Mouse (Mus musculus): ENCODE data around the gene Ski.

Ski gene

GRCm38 (mm10) chr4:155176210-155176609 lies 46.2 kb downstream of the Ski start:
- no peak for DNase-seq (ENCODE audit: low read depth, low spot score)

GRCm38 (mm10) chr4:155173822-155174785 lies 48.3 kb downstream of the Ski start:
- DNase-seq (ENCODE audit: low read depth, low spot score), result no peak

DNA sequence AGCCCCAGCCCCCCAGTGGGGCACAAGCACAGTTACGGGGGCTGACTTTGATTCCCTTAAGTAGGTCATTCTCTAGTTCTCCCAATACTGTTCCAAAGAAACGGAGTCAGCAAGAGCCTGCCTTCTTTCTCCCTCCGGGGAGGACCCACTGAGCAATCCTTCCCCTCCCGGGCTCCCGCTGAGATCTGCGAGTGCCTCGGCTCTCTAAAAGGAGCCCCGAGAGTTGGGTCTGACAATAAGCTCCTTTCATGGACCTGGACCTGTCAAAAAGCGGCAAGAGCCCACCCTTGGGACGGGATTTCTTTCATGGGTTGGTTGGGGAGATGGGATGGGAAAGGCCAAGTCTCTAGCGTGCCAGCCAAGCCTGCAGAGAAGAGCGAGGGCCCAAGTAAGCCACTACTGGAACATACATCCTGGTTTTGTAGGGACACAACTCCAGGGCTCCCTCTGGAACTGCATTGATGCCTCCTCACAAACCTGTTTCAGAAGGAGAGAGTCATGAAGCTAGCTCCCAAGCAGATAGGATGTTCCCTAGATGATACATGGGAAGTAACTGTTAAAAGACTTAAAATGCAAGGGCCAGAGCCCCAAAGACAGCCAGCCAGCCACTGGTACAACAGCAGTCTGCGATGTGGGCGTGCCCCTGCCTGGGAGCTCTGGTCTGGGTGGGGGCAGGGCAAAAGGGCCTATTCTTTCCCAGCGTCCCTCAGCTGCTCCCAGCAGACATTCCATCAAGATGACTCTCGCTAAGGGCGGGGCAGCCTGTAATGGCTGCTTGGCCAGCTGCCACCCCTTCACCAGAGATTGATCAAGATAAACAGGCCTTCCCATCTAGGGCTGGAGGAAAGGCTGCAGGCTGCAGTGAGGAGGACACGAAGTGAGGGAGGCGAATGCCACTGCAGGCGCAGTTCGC lies 49.2 kb downstream of the Ski start:
- DNase-seq (ENCODE audit: low read depth, low spot score), result no peak

DNA sequence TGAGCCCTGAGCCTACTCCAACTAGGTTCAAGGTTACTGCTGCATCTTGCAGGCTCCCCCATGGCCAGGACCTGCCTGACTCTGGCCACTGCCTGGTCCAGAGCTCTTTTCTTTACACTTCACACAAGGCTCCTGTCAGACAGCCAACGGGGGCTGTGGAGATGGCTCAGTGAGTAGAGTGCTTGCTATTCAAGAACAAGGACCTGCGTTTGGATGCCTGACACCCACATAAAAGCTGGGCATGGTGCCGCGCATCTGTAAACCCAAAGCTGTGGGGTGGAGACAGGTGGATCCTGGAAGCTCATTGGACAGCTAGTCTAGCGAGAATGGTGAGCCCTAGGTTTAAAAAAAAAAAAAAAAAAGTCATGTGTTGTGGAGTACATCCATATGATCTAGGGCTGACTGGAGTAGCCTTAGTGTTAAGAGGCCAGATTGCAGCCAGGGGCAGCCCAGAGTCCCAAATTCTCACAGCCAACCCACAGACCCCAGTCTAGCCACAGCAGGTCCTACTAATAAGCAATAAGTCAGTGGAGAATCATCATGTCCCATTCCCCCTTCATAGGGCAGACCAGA lies 50.3 kb downstream of the Ski start:
- DNase-seq (ENCODE audit: low read depth, low spot score), result no peak

DNA sequence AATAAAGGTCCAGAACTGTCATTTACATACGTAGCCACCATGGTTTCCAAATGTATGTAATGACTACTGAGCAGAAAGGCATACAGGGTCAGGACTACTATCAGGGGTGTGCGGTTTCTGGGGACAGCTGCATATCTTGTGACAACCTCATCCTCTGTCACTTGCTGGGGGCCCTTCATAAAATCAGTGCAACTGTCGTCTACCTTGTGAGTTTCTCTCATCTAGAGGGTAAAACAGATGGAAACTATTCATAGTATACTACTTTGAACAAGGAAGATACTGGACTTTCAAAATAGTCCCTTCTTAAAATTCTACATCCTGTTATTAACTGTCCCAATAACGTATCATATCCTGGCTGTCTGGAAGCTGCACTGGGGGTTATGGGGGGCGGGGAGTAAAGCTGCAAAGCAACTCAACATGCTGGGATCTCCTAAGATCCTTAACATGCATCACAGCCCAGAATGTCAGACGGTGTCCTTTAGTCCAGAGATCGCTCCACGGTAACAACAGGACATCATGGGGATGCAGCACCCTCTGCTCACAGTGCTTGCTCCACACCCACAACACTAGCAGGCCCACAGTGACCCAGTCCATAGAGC lies 51.7 kb downstream of the Ski start:
- DNase-seq (ENCODE audit: low read depth, low spot score), result no peak

DNA sequence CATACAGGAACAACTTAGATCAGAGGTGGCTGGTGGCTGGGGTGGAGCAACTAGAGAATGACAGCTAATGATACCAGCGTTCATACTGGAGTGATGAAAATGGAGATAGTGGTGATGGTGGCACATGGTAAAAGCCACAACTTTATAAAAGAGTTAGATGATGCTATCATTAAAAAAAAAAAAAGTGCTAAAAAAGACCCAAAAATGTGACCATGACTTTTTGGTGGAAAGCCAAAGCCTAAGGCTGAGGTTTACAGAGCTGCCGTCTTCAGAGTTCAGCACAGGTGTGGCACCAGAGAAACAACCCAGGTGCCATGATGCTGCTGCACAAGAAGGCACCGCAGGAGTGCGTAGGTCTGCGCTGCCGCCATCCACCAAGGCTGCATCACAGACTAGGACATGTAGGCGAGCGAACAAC lies 53.5 kb downstream of the Ski start:
- peak; percentile 80 for DNase-seq (ENCODE audit: low read depth, low spot score)

DNA sequence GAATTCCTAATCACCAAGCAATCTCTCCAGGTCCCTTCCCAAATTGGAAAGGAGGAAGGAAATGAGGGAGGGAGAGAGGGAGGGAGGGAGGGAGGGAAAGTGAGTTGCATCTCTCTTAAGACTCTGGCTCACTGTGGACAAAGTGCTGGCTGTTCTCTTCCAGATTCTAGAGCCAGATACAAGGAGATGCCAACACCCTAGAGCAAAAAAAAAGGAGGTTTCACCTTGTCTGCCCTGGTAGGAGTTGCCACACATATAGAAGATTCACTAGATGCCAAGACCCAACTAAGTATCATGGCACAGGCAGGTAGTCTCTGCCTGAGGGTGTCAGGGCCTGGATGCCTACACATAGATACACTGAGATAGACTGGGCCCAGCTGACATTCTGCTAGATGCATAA lies 56.5 kb downstream of the Ski start:
- DNase-seq (ENCODE audit: low read depth, low spot score), result no peak

GRCm38 (mm10) chr4:155164550-155164949 lies 57.8 kb downstream of the Ski start:
- DNase-seq (ENCODE audit: low read depth, low spot score), result no peak

DNA sequence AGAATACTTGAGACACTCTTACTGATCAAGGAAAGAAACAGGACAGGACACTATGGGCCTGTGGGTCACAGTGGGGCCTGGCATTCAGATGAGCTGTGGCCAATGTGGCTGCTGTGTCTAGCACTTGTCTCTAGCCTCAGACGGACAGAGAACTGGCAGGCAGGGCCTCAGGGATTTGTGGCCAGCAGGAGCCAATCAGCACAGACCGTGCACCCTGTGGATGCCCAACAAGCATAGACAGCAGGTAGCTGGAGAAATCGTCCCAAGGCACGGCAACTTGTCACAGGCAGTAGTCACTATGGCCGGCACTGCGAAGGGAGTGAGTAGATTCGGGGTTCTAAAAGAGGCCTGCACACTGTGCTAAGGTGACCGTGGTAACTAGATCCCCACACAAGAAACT lies 58.7 kb downstream of the Ski start:
- DNase-seq (ENCODE audit: low read depth, low spot score), result no peak

- peak; percentile 36 for DNase-seq (ENCODE audit: low read depth, low spot score)
Measured at GRCm38 (mm10) chr4:155163320-155163651, 59.1 kb downstream of the Ski start.

DNA sequence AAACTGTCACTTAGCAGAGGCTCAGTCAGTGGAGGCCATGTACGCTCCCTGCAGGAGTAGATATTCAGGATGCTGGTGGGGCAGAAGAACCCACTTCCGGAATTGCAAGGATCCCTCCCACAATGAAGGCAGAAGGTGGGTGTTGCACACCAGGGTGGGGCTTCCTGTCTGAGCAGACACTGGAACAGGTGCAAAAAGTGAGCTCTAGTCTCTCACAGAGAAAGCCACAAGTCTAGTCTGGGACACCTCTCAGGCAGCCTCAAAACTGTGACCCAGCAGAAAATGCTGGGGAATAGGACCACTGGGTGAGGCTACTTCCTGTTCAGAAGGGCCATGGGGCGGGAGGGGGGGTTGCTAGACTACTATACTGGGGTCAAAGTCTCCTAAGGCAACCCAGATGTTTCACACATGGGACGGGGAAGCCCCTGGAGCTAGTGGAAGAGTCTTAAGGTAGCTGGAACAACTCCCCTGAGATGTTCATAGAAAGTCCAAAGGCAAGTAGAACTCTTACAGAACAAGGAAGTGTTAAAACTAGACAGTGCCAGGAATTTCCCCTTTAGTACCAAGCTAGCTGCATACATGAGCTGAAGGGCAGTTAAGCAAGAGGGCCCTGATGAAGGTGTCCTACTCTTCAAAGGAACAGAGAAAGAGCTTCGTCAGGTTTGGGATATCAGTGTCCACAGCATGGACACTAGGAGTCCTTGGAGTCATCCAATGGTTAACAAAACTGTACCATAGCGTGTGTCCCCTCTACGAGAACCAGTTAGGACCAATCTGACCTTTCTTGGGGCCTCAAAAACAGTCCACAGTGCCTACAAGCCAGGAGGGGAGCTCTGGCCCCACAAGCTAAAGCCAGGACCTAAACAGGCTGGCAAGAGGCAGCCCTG lies 59.7 kb downstream of the Ski start:
- DNase-seq (ENCODE audit: low read depth, low spot score), result peak; percentile 90

- DNase-seq (ENCODE audit: low read depth, low spot score), result no peak
Measured at GRCm38 (mm10) chr4:155158543-155158917, 63.9 kb downstream of the Ski start.

- DNase-seq (ENCODE audit: low read depth, low spot score), result no peak
Measured at GRCm38 (mm10) chr4:155157871-155158542, 64.4 kb downstream of the Ski start.

- no peak for DNase-seq (ENCODE audit: low read depth, low spot score)
Measured at GRCm38 (mm10) chr4:155156734-155157133, 65.7 kb downstream of the Ski start.

GRCm38 (mm10) chr4:155154986-155155385 lies 67.4 kb downstream of the Ski start:
- no peak for DNase-seq (ENCODE audit: low read depth, low spot score)

DNA sequence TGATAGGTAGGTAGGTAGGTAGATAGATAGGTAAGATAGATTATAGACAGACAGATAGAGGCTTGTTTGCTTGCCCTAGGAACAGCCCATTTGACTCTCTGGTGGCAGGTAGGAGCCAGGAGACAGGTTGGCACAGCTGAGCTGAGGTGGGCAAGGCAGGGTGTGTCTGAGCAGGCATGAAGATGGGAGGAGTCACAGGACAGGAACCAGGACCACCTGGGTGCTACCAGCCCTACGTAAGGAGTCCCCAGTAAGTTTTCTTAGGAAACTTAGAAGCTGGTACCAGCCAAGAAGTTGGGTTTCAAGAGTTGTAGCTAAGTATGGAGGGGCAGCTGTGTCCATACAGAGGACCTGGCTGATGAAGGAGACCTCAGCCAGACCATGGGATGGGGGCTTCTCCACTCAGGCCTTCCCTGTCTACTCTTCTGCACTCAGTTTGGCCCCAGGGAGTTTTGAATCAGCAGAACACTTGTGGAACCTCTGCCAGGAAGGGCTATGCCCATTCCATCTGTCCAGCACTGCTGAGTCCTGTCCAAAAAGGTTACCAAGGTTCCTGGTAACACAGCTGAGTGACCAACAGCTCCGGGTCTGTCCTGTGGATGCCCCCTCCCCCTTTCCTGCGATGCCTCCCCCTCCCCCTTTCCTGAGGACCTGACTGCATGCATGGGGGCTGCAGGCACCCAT lies 68.9 kb downstream of the Ski start:
- DNase-seq (ENCODE audit: low read depth, low spot score), result no peak

DNA sequence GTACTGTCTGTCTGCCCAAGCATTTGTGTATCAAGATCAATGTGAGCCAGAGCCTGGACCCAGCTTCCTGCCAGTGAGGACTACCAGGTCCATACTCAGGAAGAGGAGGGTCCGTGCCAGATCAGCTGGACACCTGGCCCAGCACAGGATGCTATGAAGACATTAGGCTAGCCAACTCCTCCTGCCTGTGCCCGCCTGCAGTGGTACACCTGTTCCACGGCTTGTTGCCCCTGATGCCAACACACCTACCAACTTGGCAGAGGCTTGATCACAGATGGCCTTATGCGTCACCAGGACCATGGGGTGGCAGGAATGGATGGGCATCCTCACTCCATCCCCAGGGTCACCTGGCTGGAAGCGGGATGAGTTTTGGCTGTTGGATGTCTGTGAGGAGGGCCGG lies 69.9 kb downstream of the Ski start:
- no peak for DNase-seq (ENCODE audit: low read depth, low spot score)

DNA sequence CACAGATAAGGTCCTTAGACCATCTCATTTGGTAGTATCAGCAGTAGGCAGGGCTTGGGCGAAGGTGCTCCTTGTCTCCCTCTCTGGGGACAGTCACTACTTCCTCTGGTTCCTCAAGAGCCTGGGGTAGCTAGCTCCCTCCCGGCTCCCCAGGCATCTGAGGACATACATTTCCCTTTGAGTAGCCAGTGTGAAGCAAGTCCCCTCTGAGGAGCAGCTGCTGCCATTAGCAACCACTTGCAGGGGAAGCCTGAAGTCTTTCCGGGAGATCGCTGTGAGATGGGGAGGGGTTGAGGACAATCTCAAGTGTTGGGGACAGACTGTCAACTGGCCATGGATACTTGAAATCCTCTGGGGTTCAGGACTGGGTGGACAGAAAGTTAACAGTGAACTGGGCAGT lies 70.5 kb downstream of the Ski start:
- no peak for DNase-seq (ENCODE audit: low read depth, low spot score)

DNA sequence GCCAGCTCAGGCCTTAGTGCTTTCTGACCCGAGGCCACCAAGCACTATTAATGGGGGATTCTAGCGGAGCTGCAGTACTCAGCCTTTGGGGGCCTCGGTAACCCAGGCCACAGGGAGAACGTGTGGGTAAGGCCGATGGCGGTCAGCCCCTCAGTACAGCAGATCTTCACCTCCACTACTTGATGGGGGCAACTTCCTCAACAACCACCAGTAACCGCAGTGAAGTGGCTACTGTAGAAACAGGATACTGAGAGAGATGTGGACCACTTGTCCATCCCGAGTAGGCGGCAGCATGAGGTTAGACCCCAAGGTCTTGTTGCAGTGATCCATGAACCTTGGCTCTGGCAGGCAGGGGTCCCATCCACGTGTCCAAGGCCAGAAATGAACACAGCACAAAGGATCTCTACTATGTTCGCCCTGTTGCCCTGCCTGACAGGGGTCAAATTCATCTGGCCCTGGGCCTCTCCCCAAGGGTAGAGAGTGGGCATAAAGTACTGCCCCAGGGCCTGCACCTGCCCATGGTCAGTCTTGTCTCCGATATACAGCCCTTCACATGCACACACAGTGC lies 71.1 kb downstream of the Ski start:
- no peak for DNase-seq (ENCODE audit: low read depth, low spot score)
